13 mouse cellular contexts compared by ENCODE assay signal in the genomic region with DNA sequence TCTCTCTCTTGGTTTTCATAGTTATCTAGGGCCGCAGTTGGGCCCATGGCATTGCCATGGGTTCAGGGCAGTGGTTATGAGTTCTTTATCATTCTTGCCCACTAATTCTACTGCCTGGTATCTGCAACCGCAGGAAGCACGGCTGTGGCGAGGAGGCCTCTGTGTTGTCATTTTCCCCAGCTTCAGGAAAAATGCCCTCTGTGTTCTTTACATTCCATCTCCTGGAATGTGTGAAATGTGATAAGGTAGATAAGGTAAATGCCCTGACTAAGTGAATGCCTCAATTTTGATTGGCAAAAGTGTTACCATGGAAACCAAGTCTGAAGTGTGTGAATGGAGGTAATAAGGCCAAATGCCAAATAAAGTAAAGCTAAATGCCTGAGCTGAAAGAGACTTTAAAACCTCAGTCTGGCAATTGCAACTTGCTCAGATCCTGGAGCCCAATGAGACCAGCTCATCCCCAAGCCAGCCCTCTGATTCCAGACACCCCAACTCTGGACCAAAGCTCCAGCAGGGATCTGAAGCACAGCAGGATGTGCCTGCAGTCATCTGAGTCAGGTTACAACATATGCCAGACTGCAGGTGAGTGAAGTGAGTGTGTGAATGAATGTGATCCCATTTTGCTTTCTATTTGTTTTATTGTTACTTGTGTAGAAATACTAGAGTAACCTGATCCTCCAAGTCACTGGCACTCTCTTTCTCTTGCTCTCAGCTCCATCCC. TPM values are rescaled to one million over a fixed set of nuclear protein-coding genes. Genes with fewer than 3 reads are reported as not detected.
DNase-seq lines count a peak whose midpoint lies in the region; ATAC-seq and TF ChIP-seq lines count a peak whose summit lies in the region.
"Had no signal": no experiment of that assay in that cellular context is flagged by ENCODE, and none has a peak within 500 bp of the region (broad histone marks: within the 10 kb centered on the region; RNA-seq: fewer than 3 reads in every experiment).

No protein-coding gene starts in this region.

- peaks cover 7% of the 10 kb centered on the region for H3K4me1 ChIP-seq in midbrain, embryonic 10.5 days
- 0 out of 2 replicates have a peak, but pooled peaks cover 3% of the 10 kb centered on the region for H3K4me1 ChIP-seq in midbrain, embryonic 13.5 days (replicated peaks)
- peaks cover 25% of the 10 kb centered on the region for H3K4me1 ChIP-seq in liver, embryonic 15.5 days (replicated peaks)
- H3K4me1 ChIP-seq in stomach, postnatal 0 days (replicated peaks; ENCODE audit: control insufficient read depth, insufficient read depth), result no peaks in the 10 kb centered on the region
- H3K4me1 ChIP-seq: hindbrain, embryonic 12.5 days had no signal

- TF ChIP-seq EP300 in stomach, postnatal 0 days (optimal IDR thresholded peaks at IDR 0.05), result no peak

- no peaks in the 10 kb centered on the region for H3K9me3 ChIP-seq in midbrain, embryonic 10.5 days (replicated peaks)
- no peaks in the 10 kb centered on the region for H3K9me3 ChIP-seq in midbrain, embryonic 13.5 days
- no peaks in the 10 kb centered on the region for H3K9me3 ChIP-seq in liver, embryonic 15.5 days (replicated peaks)
- no peaks in the 10 kb centered on the region for H3K9me3 ChIP-seq in stomach, postnatal 0 days (ENCODE audit: control insufficient read depth, low read length)
- H3K9me3 ChIP-seq: forebrain, embryonic 10.5 days; hindbrain, embryonic 12.5 days had no signal

- 60% methylated on average over 4 of the region's 4 CpGs for WGBS in midbrain, embryonic 10.5 days
- 57% methylated on average over 4 of the region's 4 CpGs for WGBS in midbrain, embryonic 13.5 days
- WGBS in liver, embryonic 15.5 days (ENCODE audit: insufficient replicate concordance), result 15% methylated on average over 4 of the region's 4 CpGs
- WGBS in stomach, postnatal 0 days, result 25% methylated on average over 4 of the region's 4 CpGs

- H3K4me2 ChIP-seq in midbrain, embryonic 13.5 days (replicated peaks), result no peak overlapping the region
- peak overlapping the region; percentile 55 for H3K4me2 ChIP-seq in liver, embryonic 15.5 days
- no peak overlapping the region for H3K4me2 ChIP-seq in stomach, postnatal 0 days (replicated peaks; ENCODE audit: low read depth)
- H3K4me2 ChIP-seq: heart, embryonic 13.5 days; hindbrain, embryonic 12.5 days; midbrain, embryonic 11.5 days had no signal

- no peaks in the 10 kb centered on the region for H3K36me3 ChIP-seq in midbrain, embryonic 10.5 days
- H3K36me3 ChIP-seq in midbrain, embryonic 13.5 days, result no peaks in the 10 kb centered on the region
- H3K36me3 ChIP-seq in liver, embryonic 15.5 days (replicated peaks), result no peaks in the 10 kb centered on the region
- no peaks in the 10 kb centered on the region for H3K36me3 ChIP-seq in stomach, postnatal 0 days (ENCODE audit: control insufficient read depth, insufficient read depth, low read length)
- H3K36me3 ChIP-seq: forebrain, embryonic 10.5 days; heart, embryonic 13.5 days; hindbrain, embryonic 12.5 days had no signal

- TF ChIP-seq CTCF in stomach, postnatal 0 days (IDR thresholded peaks at IDR 0.05; ENCODE audit: low read depth), result no peak
- TF ChIP-seq CTCF in left cerebral cortex, adult 2 months (IDR thresholded peaks at IDR 0.05), result no peak

- no peak overlapping the region for H3K4me3 ChIP-seq in midbrain, embryonic 10.5 days
- no peak overlapping the region for H3K4me3 ChIP-seq in midbrain, embryonic 13.5 days (replicated peaks)
- H3K4me3 ChIP-seq in liver, embryonic 15.5 days (replicated peaks), result peak overlapping the region; percentile 6; the same call in 1 of the 2 replicates
- no peak overlapping the region for H3K4me3 ChIP-seq in stomach, postnatal 0 days (ENCODE audit: low read depth, low read length)
- no peak overlapping the region for H3K4me3 ChIP-seq in left cerebral cortex, adult 2 months
- H3K4me3 ChIP-seq: forebrain, embryonic 10.5 days; heart, embryonic 13.5 days; hindbrain, embryonic 12.5 days had no signal

- peak; percentile 42 for DNase-seq in embryo, embryonic 10 days (ENCODE audit: low spot score)
- no peak for DNase-seq in embryo, embryonic 9.5 days (ENCODE audit: extremely low spot score)
- peak; percentile 11 for DNase-seq in midbrain, embryonic 10.5 days (ENCODE audit: low spot score)
- no peak for DNase-seq in stomach, postnatal 0 days (ENCODE audit: low spot score)
- no peak for DNase-seq in left cerebral cortex, adult 2 months (ENCODE audit: extremely low spot score in 1 of 2, low spot score in 2 of 2)
- no peak for DNase-seq in right cerebral cortex, postnatal 14 days

- H3K9ac ChIP-seq in midbrain, embryonic 13.5 days (replicated peaks), result no peak overlapping the region
- H3K9ac ChIP-seq in liver, embryonic 15.5 days, result peak overlapping the region; percentile 27; the same call in 1 of the 2 replicates
- H3K9ac ChIP-seq in stomach, postnatal 0 days (ENCODE audit: low read length), result no peak overlapping the region
- H3K9ac ChIP-seq: heart, embryonic 13.5 days; hindbrain, embryonic 12.5 days had no signal

- no peak overlapping the region for H3K27ac ChIP-seq in midbrain, embryonic 10.5 days (replicated peaks)
- H3K27ac ChIP-seq in midbrain, embryonic 13.5 days, result no peak overlapping the region
- peak overlapping the region; percentile 84 for H3K27ac ChIP-seq in liver, embryonic 15.5 days (replicated peaks)
- H3K27ac ChIP-seq in stomach, postnatal 0 days (replicated peaks), result no peak overlapping the region
- no peak overlapping the region for H3K27ac ChIP-seq in left cerebral cortex, adult 2 months
- H3K27ac ChIP-seq: forebrain, embryonic 10.5 days; heart, embryonic 13.5 days; hindbrain, embryonic 12.5 days; kidney, postnatal 0 days had no signal

- H3K27me3 ChIP-seq in midbrain, embryonic 10.5 days (ENCODE audit: low read depth, poor library complexity, severe bottlenecking), result no peaks in the 10 kb centered on the region
- no peaks in the 10 kb centered on the region for H3K27me3 ChIP-seq in midbrain, embryonic 13.5 days
- no peaks in the 10 kb centered on the region for H3K27me3 ChIP-seq in liver, embryonic 15.5 days
- H3K27me3 ChIP-seq in stomach, postnatal 0 days (ENCODE audit: control insufficient read depth, insufficient read depth, low read length), result no peaks in the 10 kb centered on the region
- H3K27me3 ChIP-seq: heart, embryonic 13.5 days; hindbrain, embryonic 12.5 days had no signal

- no peak for ATAC-seq in midbrain, embryonic 13.5 days
- peak; percentile 99 for ATAC-seq in liver, embryonic 15.5 days (ENCODE audit: insufficient read depth)
- ATAC-seq in stomach, postnatal 0 days (ENCODE audit: low FRiP score, low TSS enrichment), result peak; percentile 45; the same call in 1 of the 2 replicates

- intact Hi-C loops in left cerebral cortex, adult 2 months (cut with DNase I), result no loop called here

RNA-seq across cellular contexts. Expression of gene Ccr5, which starts 16.9 kb away (rescaled TPM):
- polyA plus RNA-seq in midbrain, embryonic 10.5 days (2016; fragmentation: Nextera tagmentation; extraction: Ambion mirVana), result 0.15 and 0.77 TPM in 2 replicates
- polyA plus RNA-seq in midbrain, embryonic 13.5 days (2015; fragmentation: Nextera tagmentation; extraction: Ambion mirVana), result 0.22 and 0.27 TPM in 2 replicates
- polyA plus RNA-seq in liver, embryonic 15.5 days (2015; fragmentation: Nextera tagmentation; extraction: Ambion mirVana), result 0.99 and 1.9 TPM in 2 replicates
- polyA plus RNA-seq in stomach, postnatal 0 days (2015; fragmentation: Nextera tagmentation; extraction: Ambion mirVana), result 0.42 and 0.63 TPM in 2 replicates
- 1 to 10 TPM; 3.3 to 5.0 TPM for total RNA-seq in left cerebral cortex, adult 2 months (2021)

RNA-seq across cellular contexts. Expression of gene Ccr2, which starts 36.5 kb away (rescaled TPM):
- 0.05 and 0.27 TPM in 2 replicates for polyA plus RNA-seq in midbrain, embryonic 10.5 days (2016; fragmentation: Nextera tagmentation; extraction: Ambion mirVana)
- polyA plus RNA-seq in midbrain, embryonic 13.5 days (2015; fragmentation: Nextera tagmentation; extraction: Ambion mirVana), result 0.15 and 0.28 TPM in 2 replicates
- 6.1 and 6.4 TPM in 2 replicates for polyA plus RNA-seq in liver, embryonic 15.5 days (2015; fragmentation: Nextera tagmentation; extraction: Ambion mirVana)
- polyA plus RNA-seq in stomach, postnatal 0 days (2015; fragmentation: Nextera tagmentation; extraction: Ambion mirVana), result 0.74 and 1.2 TPM in 2 replicates
- under 1 TPM in 1 of 2 experiments, not detected in 1; 0.23 TPM for total RNA-seq in left cerebral cortex, adult 2 months (2021)

Comparison
In these comparisons a context has a peak if more than half of its experiments do, and no peak if none do; other contexts are left out.
1. DNase-seq: peak in embryo, embryonic 10 days (single experiment) and midbrain, embryonic 10.5 days (single experiment); none in embryo, embryonic 9.5 days (single experiment), stomach, postnatal 0 days (single experiment), left cerebral cortex, adult 2 months (0 of 2) and right cerebral cortex, postnatal 14 days (single experiment).